Mouse (Mus musculus) hindbrain, embryonic 13.5 days (tissue): ENCODE data around the gene Ypel3. TPM values are rescaled to one million over a fixed set of nuclear protein-coding genes. Genes with fewer than 3 reads are reported as not detected.
A peak's percentile ranks its signal among the peaks of the same experiment; 100 is the strongest.
"Not testable (repeated sequence)": the region's sequence is repeated elsewhere in the genome, so short reads cannot be mapped to it uniquely, and the experiment has no call there.

Experiments used
- ATAC-seq: fragments of 200-750 bp; cut with Nextera tagmentation; 2 replicates; pipeline ENCODE4 v1.8.0; 2017; ENCODE audit warnings: moderate TSS enrichment; ENCODE audit not compliant: low FRiP score
- H3K27ac ChIP-seq: fragments of 300-500 bp; sonication (generic); 2 replicates; pipeline ENCODE4 v1.5.1; 2015; ENCODE audit warnings: inconsistent platforms, mild to moderate bottlenecking, moderate library complexity
- H3K27me3 ChIP-seq: fragments of 300-500 bp; sonication (generic); 2 replicates; pipeline ENCODE4 v1.6.1; 2015; ENCODE audit warnings: mild to moderate bottlenecking, inconsistent platforms
- H3K36me3 ChIP-seq: fragments of 300-500 bp; sonication (generic); 2 replicates; pipeline ENCODE4 v1.6.1; 2015; ENCODE audit warnings: mild to moderate bottlenecking, inconsistent platforms
- H3K4me1 ChIP-seq: fragments of 300-500 bp; sonication (generic); replicated peaks from 2 replicates; pipeline ENCODE4 v1.6.1; 2015; ENCODE audit warnings: inconsistent platforms
- H3K4me2 ChIP-seq: fragments of 300-500 bp; sonication (generic); 2 replicates; pipeline ENCODE4 v1.6.1; 2015; ENCODE audit warnings: inconsistent platforms, mild to moderate bottlenecking, moderate library complexity
- H3K4me3 ChIP-seq: fragments of 300-500 bp; sonication (generic); 2 replicates; pipeline ENCODE4 v1.5.1; 2015; ENCODE audit warnings: mild to moderate bottlenecking, inconsistent platforms
- H3K9ac ChIP-seq: fragments of 300-500 bp; sonication (generic); 2 replicates; pipeline ENCODE4 v1.6.1; 2015; ENCODE audit warnings: mild to moderate bottlenecking, inconsistent platforms
- H3K9me3 ChIP-seq: fragments of 300-500 bp; sonication (generic); 2 replicates; pipeline ENCODE4 v1.6.1; 2016; ENCODE audit warnings: inconsistent platforms
- whole genome bisulfite sequencing: fragments of 180-500 bp; shearing (Covaris S2); methylation state at CpG from one replicate; pipeline ENCODE4 v1.1.7; 2015; 5-methylcytosine and 5-hydroxymethylcytosine counted together
- polyA plus RNA-seq: library from polyadenylated mRNA; unstranded; fragments of >200 nt; fragmentation: Nextera tagmentation; extraction: Ambion mirVana; gene quantifications from 2 replicates; pipeline ENCODE4 v1.2.1, GENCODE M21; 2015

The Ypel3 gene
- polyA plus RNA-seq, 1 experiment from 2014 or later, result 179 TPM

- H3K36me3 ChIP-seq, result peaks cover 39% of the 10 kb centered on the region
- no peak for ATAC-seq
- WGBS, result 82% methylated on average over 2 of the region's 2 CpGs
Observed at GRCm38 (mm10) chr7:126773351-126773750, 3.4 kb upstream of the Ypel3 start.

DNA sequence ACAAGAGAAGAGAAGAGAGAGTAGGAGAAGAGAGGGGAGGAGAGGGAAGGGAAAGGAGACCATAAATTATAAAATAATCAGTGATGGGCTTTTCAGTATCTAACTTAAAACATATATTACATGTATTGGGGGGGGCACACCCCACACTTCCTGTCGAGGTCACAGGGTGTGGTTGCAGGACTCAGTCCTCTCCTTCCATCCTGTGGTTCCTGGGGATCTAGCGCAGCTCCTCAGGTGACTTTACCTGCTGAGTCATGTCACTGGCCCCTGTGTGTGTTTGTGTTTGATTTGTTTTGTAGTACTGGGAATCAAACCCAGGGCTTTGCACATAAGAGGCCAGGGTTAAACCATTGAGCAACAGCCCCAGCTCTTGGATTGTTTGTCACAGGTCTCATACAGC is 2.3 kb upstream of the Ypel3 start:
- no peak overlapping the region for H3K4me2 ChIP-seq
- H3K27ac ChIP-seq, result no peak overlapping the region
- no peak overlapping the region for H3K9ac ChIP-seq
- no peak overlapping the region for H3K4me3 ChIP-seq
- WGBS, result 85% methylated on average over 2 of the region's 2 CpGs
- H3K4me1 ChIP-seq, result peaks cover 36% of the 10 kb centered on the region
- H3K27me3 ChIP-seq, result no peaks in the 10 kb centered on the region
- peaks cover 36% of the 10 kb centered on the region for H3K36me3 ChIP-seq
- H3K9me3 ChIP-seq, result no peaks in the 10 kb centered on the region
- ATAC-seq, result no peak

More at GRCm38 (mm10) chr7:126773351-126773750, 3.4 kb upstream of the Ypel3 start:
- peaks cover 27% of the 10 kb centered on the region for H3K4me1 ChIP-seq
- H3K9ac ChIP-seq, result no peak overlapping the region
- H3K27ac ChIP-seq, result no peak overlapping the region
- H3K27me3 ChIP-seq, result no peaks in the 10 kb centered on the region
- no peak overlapping the region for H3K4me2 ChIP-seq
- H3K4me3 ChIP-seq, result no peak overlapping the region
- H3K9me3 ChIP-seq, result no peaks in the 10 kb centered on the region

GRCm38 (mm10) chr7:126775185-126775977 is 1.4 kb upstream of the Ypel3 start:
- H3K9ac ChIP-seq, result peak overlapping the region; percentile 98; the same call in 1 of the 2 replicates
- peaks cover 45% of the 10 kb centered on the region for H3K4me1 ChIP-seq
- peaks cover 27% of the 10 kb centered on the region for H3K36me3 ChIP-seq
- 89% methylated on average over 10 of the region's 10 CpGs for WGBS
- no peaks in the 10 kb centered on the region for H3K27me3 ChIP-seq
- no peak for ATAC-seq
- peak overlapping the region; percentile 91; the same call in 1 of the 2 replicates for H3K4me2 ChIP-seq
- no peak overlapping the region for H3K4me3 ChIP-seq
- no peak overlapping the region for H3K27ac ChIP-seq
- no peaks in the 10 kb centered on the region for H3K9me3 ChIP-seq

- no peaks in the 10 kb centered on the region for H3K27me3 ChIP-seq
- no peak for ATAC-seq
- peak overlapping the region; percentile 98; the same call in 1 of the 2 replicates for H3K9ac ChIP-seq
- H3K27ac ChIP-seq, result peak overlapping the region; percentile 95
- 74% methylated on average over 3 of the region's 3 CpGs for WGBS
- peaks cover 49% of the 10 kb centered on the region for H3K4me1 ChIP-seq
- peak overlapping the region; percentile 82; the same call in 1 of the 2 replicates for H3K4me3 ChIP-seq
- peak overlapping the region; percentile 91 for H3K4me2 ChIP-seq
- no peaks in the 10 kb centered on the region for H3K9me3 ChIP-seq
- H3K36me3 ChIP-seq, result peaks cover 23% of the 10 kb centered on the region
Observed at GRCm38 (mm10) chr7:126775978-126776234, 849 bp upstream of the Ypel3 start.

DNA sequence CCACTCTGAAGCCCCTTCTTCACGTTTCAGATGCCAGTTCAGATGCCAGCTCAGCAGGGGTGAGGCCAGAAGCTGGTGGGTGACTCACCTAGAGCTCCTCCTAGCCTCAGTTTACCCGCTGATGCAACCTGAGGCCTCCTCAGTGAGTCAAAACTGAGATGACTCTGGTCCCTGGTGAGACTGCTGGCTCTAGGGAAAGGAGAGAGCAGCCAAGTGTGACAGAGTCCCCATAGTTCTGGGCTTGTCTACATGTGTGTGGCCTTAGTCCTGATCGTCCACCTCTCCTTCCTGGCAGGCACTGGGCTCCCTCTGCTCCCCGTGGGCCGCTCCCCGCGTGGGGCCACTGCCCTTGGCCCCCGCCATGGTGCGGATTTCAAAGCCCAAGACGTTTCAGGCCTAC is 721 bp downstream of the Ypel3 start:
- Histone ChIP-seq H3K36me3 (peaks cover 12% of the 10 kb centered on the region), H3K4me1 (peaks cover 61% of the 10 kb centered on the region), H3K9ac (peak overlapping the region; percentile 98), H3K27me3 (no peaks in the 10 kb centered on the region), H3K4me3 (peak overlapping the region; percentile 82), H3K4me2 (peak overlapping the region; percentile 91), H3K27ac (peak overlapping the region; percentile 95), H3K9me3 (no peaks in the 10 kb centered on the region)
- no peak for ATAC-seq
- WGBS, result 53% methylated on average over 10 of the region's 10 CpGs

DNA sequence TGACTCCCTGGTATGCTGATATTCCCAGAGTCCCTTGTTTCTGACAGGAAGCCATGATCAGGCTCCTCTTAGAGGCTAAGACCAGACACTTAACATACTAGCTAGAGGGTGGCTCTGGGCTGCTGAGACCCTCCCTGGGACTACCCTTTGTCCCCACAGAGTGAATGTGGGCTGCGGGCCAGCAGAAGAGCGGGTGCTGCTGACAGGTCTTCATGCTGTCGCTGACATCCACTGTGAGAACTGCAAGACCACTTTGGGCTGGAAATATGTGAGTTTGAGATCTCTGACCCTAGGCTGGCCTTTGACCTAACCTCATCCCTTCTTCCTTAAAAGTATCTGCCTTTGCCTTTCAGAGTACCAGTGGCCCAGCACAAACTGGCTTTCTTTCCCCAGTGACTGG is 1.4 kb downstream of the Ypel3 start:
- Histone ChIP-seq H3K4me1 (peaks cover 61% of the 10 kb centered on the region), H3K27ac (peak overlapping the region; percentile 15; the same call in 1 of the 2 replicates), H3K27me3 (no peaks in the 10 kb centered on the region), H3K9ac (peak overlapping the region; percentile 98; the same call in 1 of the 2 replicates), H3K4me2 (peak overlapping the region; percentile 91), H3K9me3 (no peaks in the 10 kb centered on the region), H3K36me3 (peaks cover 12% of the 10 kb centered on the region), H3K4me3 (0 out of 2 replicates have a peak overlapping the region, but pooled peaks have one; percentile 82)
- 77% methylated on average over 3 of the region's 3 CpGs for WGBS
- no peak for ATAC-seq

DNA sequence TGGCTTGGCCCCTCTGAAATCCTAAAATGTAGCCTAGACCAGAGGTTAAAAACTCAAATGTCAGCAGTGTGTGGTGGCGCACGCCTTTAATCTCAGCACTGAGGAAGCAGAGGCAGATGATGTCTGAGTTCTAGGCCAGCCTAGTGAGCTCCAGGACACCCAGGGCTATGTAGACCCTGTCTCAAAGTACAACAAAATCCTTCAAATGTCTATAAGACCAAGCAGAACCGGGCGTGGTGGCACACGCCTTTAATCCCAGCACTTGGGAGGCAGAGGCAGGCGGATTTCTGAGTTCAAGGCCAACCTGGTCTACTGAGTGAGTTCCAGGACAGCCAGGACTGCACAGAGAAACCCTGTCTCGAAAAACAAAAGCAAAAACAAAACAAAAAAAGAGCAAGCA is 2.3 kb downstream of the Ypel3 start:
- not testable (repeated sequence) for H3K4me2 ChIP-seq, H3K9me3 ChIP-seq, ATAC-seq, H3K27me3 ChIP-seq, H3K4me3 ChIP-seq
- 93% methylated on average over 7 of the region's 7 CpGs for WGBS
- Histone ChIP-seq H3K36me3 (peaks cover 14% of the 10 kb centered on the region), H3K4me1 (peaks cover 61% of the 10 kb centered on the region), H3K27ac (peak overlapping the region; percentile 90), H3K9ac (peak overlapping the region; percentile 20; the same call in 1 of the 2 replicates)

DNA sequence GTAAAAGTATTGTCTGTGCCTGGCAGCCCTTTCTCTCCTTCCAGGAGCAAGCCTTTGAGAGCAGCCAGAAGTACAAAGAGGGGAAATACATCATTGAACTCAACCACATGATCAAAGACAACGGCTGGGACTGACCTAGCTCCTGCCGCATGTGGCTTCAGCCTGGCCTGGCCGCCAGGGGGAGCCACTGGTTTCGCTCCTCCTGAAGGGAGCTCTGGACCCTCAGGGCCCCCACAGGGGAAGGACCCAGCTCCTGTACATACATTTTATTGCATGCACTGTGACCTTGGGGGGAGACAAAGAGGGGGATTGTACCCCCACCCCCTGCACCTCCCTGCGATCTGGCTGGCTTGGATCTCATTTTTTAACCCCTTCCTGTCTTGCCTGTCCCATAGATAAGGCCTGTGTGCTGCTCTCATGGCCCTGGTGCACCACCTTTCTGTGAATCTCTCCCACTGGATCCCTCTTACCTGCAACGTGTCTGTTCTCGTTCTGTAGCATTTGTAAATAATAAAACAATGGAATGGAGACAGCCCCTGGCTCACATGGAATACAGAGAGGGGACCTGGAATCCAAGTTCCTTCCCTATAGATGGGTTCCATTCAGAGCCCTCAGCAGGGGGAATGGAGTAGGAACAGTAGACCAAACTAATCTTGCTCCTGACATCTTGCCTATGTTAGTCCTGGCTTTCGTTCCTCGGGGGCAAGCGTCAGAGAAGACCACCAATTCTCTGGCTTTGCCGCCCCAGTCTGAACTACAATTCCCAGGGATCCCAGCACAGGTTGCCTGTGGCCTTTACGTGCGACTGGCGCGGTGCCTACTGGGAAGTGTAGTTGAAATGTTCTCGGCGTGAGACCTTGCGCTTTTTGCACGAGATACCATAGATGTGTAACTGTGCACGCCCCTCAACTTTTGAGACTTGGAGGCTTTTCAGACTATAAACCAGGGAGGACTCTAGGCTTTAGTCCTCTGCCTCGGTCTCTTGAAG is 3.5 kb downstream of the Ypel3 start:
- peaks cover 25% of the 10 kb centered on the region for H3K36me3 ChIP-seq
- WGBS, result under 1% methylated on average over 21 of the region's 21 CpGs

DNA sequence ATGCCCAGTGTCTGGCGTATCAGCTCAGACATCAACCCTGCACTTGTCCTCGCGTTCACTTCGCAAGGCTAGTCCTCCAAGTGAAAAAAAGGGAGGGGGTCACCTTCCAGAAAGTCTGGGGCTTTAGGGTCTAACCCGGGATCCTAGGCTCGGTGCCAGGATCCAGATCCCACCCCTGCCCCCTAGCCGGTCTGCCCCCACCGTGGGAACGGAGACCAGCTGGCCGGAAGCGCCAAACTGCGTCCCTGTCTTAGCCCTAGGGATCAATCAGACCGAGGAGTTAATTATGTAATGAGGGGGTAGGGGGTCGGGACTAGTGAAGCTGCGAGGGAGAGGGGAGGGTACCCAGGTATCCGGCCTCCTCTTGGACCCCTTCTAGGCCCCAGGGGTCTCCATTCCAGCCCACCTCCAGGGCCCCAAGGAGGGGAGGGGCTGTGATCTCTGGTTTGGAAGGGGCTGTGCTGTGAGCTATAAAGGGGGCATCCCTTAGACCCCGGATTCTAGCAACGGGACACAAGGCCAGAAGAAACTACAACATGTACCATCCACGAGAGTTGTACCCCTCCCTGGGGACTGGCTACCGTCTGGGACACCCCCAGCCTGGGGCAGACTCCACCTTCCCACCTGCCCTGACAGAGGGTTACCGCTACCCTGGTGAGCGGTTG is 4.3 kb downstream of the Ypel3 start, which contains the start of gene Tbx6:
Gene Tbx6 (plus strand): TSS at position 513 of the 665 bp plus-strand sequence.
- ATAC-seq, result peak; percentile 11
- no peaks in the 10 kb centered on the region for H3K9me3 ChIP-seq
- H3K4me1 ChIP-seq, result peaks cover 54% of the 10 kb centered on the region
- H3K36me3 ChIP-seq, result peaks cover 34% of the 10 kb centered on the region
- peak within 1 kb of the TSS; percentile 72 for H3K9ac ChIP-seq
- H3K27ac ChIP-seq, result peak within 1 kb of the TSS; percentile 90
- H3K4me2 ChIP-seq, result peak within 1 kb of the TSS; percentile 92
- H3K4me3 ChIP-seq, result peak within 1 kb of the TSS; percentile 43
- WGBS, result 8% methylated on average over 22 of the region's 22 CpGs
- no peaks in the 10 kb centered on the region for H3K27me3 ChIP-seq

More for the DNA sequence above, 3.5 kb downstream of the Ypel3 start:
- Histone ChIP-seq H3K27me3 (no peaks in the 10 kb centered on the region), H3K4me3 (peak overlapping the region; percentile 43), H3K4me1 (peaks cover 61% of the 10 kb centered on the region), H3K9me3 (no peaks in the 10 kb centered on the region), H3K9ac (peak overlapping the region; percentile 72), H3K4me2 (peak overlapping the region; percentile 92), H3K27ac (peak overlapping the region; percentile 90)
- ATAC-seq, result peak; percentile 70

GRCm38 (mm10) chr7:126781661-126782370 is 5.1 kb downstream of the Ypel3 start:
- H3K4me1 ChIP-seq, result peaks cover 49% of the 10 kb centered on the region

DNA sequence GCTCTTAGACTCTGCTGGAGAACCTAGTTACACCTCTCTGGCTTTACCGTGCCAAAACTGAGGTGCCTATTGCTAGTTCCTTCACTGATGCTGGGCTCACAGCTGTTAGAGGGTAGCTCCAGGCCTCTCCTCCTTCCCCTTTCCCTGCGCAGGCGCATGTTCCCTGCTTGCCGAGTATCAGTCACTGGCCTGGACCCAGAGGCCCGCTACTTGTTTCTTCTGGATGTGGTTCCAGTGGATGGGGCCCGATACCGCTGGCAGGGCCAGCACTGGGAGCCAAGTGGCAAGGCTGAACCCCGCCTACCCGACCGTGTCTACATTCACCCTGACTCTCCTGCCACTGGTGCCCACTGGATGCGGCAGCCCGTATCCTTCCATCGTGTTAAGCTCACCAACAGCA is 5.9 kb downstream of the Ypel3 start:
- 84% methylated on average over 13 of the region's 13 CpGs for WGBS
- H3K36me3 ChIP-seq, result peaks cover 50% of the 10 kb centered on the region

More at GRCm38 (mm10) chr7:126781661-126782370, 5.1 kb downstream of the Ypel3 start:
- Histone ChIP-seq H3K4me2 (peak overlapping the region; percentile 92), H3K27ac (0 out of 2 replicates have a peak overlapping the region, but pooled peaks have one; percentile 32), H3K9me3 (no peaks in the 10 kb centered on the region), H3K4me3 (peak overlapping the region; percentile 43; the same call in 1 of the 2 replicates), H3K27me3 (no peaks in the 10 kb centered on the region), H3K9ac (peak overlapping the region; percentile 72), H3K36me3 (peaks cover 41% of the 10 kb centered on the region)
- 48% methylated on average over 11 of the region's 11 CpGs for WGBS
- ATAC-seq, result no peak

More for the DNA sequence above, 5.9 kb downstream of the Ypel3 start:
- Histone ChIP-seq H3K9ac (no peak overlapping the region), H3K27me3 (no peaks in the 10 kb centered on the region), H3K9me3 (no peaks in the 10 kb centered on the region), H3K4me1 (peaks cover 41% of the 10 kb centered on the region), H3K27ac (no peak overlapping the region), H3K4me2 (no peak overlapping the region), H3K4me3 (no peak overlapping the region)
- no peak for ATAC-seq
